Mouse (Mus musculus) heart, embryonic 13.5 days (tissue): ENCODE measurements at regions not wholly inside any gene's neighbourhood (a gene's known extent, or its start where the extent isn't known, plus 50 kb on each side); places are given as distances from the start of the nearest gene placed in this dataset.

Experiments used
- ATAC-seq: fragments of 200-750 bp; cut with Nextera tagmentation; 2 replicates; pipeline ENCODE4 v1.8.0; 2017; ENCODE audit warnings: moderate TSS enrichment; ENCODE audit not compliant: insufficient number of reproducible peaks, low FRiP score, low TSS enrichment; ENCODE audit errors: extremely low read depth
- H3K27ac ChIP-seq: fragments of 300-500 bp; sonication (generic); replicated peaks from 2 replicates; pipeline ENCODE4 v1.5.1; 2015; ENCODE audit warnings: moderate library complexity, mild to moderate bottlenecking, inconsistent platforms
- H3K27me3 ChIP-seq: fragments of 300-500 bp; sonication (generic); replicated peaks from 2 replicates; pipeline ENCODE4 v1.6.1; 2015; ENCODE audit warnings: mild to moderate bottlenecking, inconsistent platforms
- H3K36me3 ChIP-seq: fragments of 300-500 bp; sonication (generic); 2 replicates; pipeline ENCODE4 v1.6.1; 2015; ENCODE audit warnings: mild to moderate bottlenecking, inconsistent platforms
- H3K4me1 ChIP-seq: fragments of 300-500 bp; sonication (generic); 2 replicates; pipeline ENCODE4 v1.6.1; 2015; ENCODE audit warnings: inconsistent platforms
- H3K4me2 ChIP-seq: fragments of 300-500 bp; sonication (generic); 2 replicates; pipeline ENCODE4 v1.6.1; 2015; ENCODE audit warnings: inconsistent platforms, mild to moderate bottlenecking, moderate library complexity
- H3K4me3 ChIP-seq: fragments of 300-500 bp; sonication (generic); 2 replicates; pipeline ENCODE4 v1.5.1; 2015; ENCODE audit warnings: moderate library complexity, mild to moderate bottlenecking, inconsistent platforms
- H3K9ac ChIP-seq: fragments of 300-500 bp; sonication (generic); 2 replicates; pipeline ENCODE4 v1.6.1; 2015; ENCODE audit warnings: inconsistent platforms, mild to moderate bottlenecking, moderate library complexity
- H3K9me3 ChIP-seq: fragments of 300-500 bp; sonication (generic); 2 replicates; pipeline ENCODE4 v1.6.1; 2016; ENCODE audit warnings: inconsistent platforms
- WGBS: fragments of 180-500 bp; shearing (Covaris S2); methylation state at CpG from one replicate; pipeline ENCODE4 v1.1.7; 2015; ENCODE audit warnings: mixed read lengths; 5-methylcytosine and 5-hydroxymethylcytosine counted together

DNA sequence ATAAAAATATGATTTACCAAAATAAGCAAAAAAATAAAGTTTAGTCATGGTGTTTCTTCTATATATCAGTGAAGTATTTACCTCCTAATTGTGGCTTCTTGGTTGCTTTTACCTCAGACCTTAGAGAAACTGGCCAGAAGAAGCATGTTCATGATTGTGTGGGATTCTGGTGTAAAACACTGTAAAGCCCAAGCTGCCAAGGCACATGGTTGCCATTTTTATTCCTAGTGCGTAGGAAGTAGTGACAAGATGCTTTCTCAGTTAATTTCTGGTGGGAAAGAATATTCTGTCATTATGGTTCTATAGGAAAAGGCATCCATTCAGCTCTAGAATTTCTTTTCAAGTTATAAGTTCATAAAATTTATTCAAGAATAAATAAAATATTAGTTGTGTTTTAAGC is 805.2 kb downstream of the Olfm4 start:
- Histone ChIP-seq H3K4me3 (no peak overlapping the region), H3K27ac (no peak overlapping the region), H3K4me2 (no peak overlapping the region), H3K27me3 (no peaks in the 10 kb centered on the region), H3K4me1 (no peaks in the 10 kb centered on the region), H3K9me3 (no peaks in the 10 kb centered on the region), H3K36me3 (no peaks in the 10 kb centered on the region), H3K9ac (no peak overlapping the region)
- WGBS = 73% methylated on average over 1 of the region's 1 CpGs
- ATAC-seq = no peak

DNA sequence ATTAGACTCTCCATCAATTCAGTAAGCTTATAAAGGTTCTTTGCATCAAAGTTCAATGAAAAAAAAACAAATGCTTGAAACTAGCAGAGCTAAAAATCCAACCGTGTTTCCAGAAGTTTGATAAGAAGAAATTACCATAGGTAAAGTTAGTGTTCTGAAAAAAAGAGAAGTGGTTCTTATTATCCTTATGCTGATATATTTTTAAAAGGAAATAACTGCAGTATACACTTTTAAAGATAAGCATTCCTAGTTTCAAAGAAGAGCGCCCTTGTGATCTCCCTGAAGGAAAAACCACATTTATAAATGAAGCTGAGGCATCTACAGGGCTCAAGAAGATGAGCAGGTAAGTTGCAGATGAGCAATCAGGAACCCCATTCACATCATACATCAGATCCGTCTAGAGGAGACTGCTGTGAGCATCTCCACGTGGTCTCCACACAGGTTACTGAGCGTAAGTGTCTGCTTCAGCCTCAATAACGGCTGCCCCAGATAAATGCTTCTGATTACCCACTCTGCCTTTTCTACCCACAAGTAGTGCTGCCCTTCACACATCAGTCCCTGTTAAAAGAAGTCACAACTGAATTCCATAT is 815.6 kb downstream of the Olfm4 start:
- Histone ChIP-seq H3K27me3 (no peaks in the 10 kb centered on the region), H3K4me1 (no peaks in the 10 kb centered on the region), H3K27ac (no peak overlapping the region), H3K4me2 (no peak overlapping the region), H3K9ac (no peak overlapping the region), H3K4me3 (no peak overlapping the region), H3K36me3 (no peaks in the 10 kb centered on the region), H3K9me3 (no peaks in the 10 kb centered on the region)
- 71% methylated on average over 6 of the region's 6 CpGs for WGBS
- ATAC-seq = no peak

GRCm38 (mm10) chr14:80830476-80830875 is 846.6 kb downstream of the Olfm4 start:
- ATAC-seq = no peak
- no peaks in the 10 kb centered on the region for H3K27me3 ChIP-seq
- H3K9me3 ChIP-seq = no peaks in the 10 kb centered on the region

DNA sequence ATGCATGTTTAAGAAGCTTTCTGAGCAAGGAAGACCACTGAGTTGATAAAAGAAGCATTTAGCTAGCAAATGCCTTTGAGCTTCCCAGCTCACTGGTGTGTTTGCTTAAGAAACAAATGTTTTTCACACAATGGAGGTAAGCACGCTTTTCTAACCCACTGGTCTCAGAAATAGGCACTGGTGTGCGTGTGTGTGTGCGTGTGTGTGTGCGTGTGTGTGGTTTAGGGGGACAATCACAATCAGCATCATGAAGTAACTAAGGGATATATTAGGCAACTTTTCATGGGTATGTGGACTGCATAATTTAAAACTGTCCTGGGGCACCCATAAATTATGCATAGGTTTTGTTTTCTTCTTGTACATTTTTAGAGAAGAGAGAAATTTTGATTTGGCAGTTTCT is 860.7 kb downstream of the Olfm4 start:
- no peak overlapping the region for H3K9ac ChIP-seq
- 69% methylated on average over 4 of the region's 4 CpGs for WGBS

More at GRCm38 (mm10) chr14:80830476-80830875, 846.6 kb downstream of the Olfm4 start:
- H3K9ac ChIP-seq = no peak overlapping the region
- WGBS = 62% methylated on average over 3 of the region's 3 CpGs
- H3K4me3 ChIP-seq = no peak overlapping the region
- no peak overlapping the region for H3K4me2 ChIP-seq
- H3K4me1 ChIP-seq = no peaks in the 10 kb centered on the region
- no peak overlapping the region for H3K27ac ChIP-seq
- no peaks in the 10 kb centered on the region for H3K36me3 ChIP-seq

GRCm38 (mm10) chr14:80845576-80846269 is 861.8 kb downstream of the Olfm4 start:
- 31% methylated on average over 14 of the region's 14 CpGs for WGBS
- no peaks in the 10 kb centered on the region for H3K9me3 ChIP-seq
- no peaks in the 10 kb centered on the region for H3K4me1 ChIP-seq
- no peak overlapping the region for H3K27ac ChIP-seq
- no peaks in the 10 kb centered on the region for H3K36me3 ChIP-seq
- H3K27me3 ChIP-seq = no peaks in the 10 kb centered on the region
- peak overlapping the region; percentile 48 for H3K4me2 ChIP-seq
- H3K9ac ChIP-seq = 0 out of 2 replicates have a peak overlapping the region, but pooled peaks have one; percentile 28
- ATAC-seq = no peak
- no peak overlapping the region for H3K4me3 ChIP-seq

More for the DNA sequence above, 860.7 kb downstream of the Olfm4 start:
- Histone ChIP-seq H3K4me1 (no peaks in the 10 kb centered on the region), H3K27ac (no peak overlapping the region), H3K9me3 (no peaks in the 10 kb centered on the region), H3K4me3 (no peak overlapping the region), H3K36me3 (no peaks in the 10 kb centered on the region), H3K4me2 (no peak overlapping the region), H3K27me3 (no peaks in the 10 kb centered on the region)
- no peak for ATAC-seq

GRCm38 (mm10) chr14:80846420-80847083 is 862.7 kb downstream of the Olfm4 start:
- ATAC-seq = no peak
- H3K4me1 ChIP-seq = no peaks in the 10 kb centered on the region
- no peak overlapping the region for H3K27ac ChIP-seq
- no peak overlapping the region for H3K4me3 ChIP-seq
- 78% methylated on average over 9 of the region's 9 CpGs for WGBS
- H3K9ac ChIP-seq = no peak overlapping the region
- H3K9me3 ChIP-seq = no peaks in the 10 kb centered on the region
- H3K27me3 ChIP-seq = no peaks in the 10 kb centered on the region
- no peaks in the 10 kb centered on the region for H3K36me3 ChIP-seq
- no peak overlapping the region for H3K4me2 ChIP-seq
